Mouse (Mus musculus): ENCODE measurements around the gene Kif26b. TPM values are rescaled to one million over a fixed set of nuclear protein-coding genes. Genes with fewer than 3 reads are reported as not detected.
A peak's percentile ranks its signal among the peaks of the same experiment; 100 is the strongest.

Kif26b gene
- total and polyA plus RNA-seq, 3 experiments: 0.86 to 3.0 (median 2.4) TPM

DNA sequence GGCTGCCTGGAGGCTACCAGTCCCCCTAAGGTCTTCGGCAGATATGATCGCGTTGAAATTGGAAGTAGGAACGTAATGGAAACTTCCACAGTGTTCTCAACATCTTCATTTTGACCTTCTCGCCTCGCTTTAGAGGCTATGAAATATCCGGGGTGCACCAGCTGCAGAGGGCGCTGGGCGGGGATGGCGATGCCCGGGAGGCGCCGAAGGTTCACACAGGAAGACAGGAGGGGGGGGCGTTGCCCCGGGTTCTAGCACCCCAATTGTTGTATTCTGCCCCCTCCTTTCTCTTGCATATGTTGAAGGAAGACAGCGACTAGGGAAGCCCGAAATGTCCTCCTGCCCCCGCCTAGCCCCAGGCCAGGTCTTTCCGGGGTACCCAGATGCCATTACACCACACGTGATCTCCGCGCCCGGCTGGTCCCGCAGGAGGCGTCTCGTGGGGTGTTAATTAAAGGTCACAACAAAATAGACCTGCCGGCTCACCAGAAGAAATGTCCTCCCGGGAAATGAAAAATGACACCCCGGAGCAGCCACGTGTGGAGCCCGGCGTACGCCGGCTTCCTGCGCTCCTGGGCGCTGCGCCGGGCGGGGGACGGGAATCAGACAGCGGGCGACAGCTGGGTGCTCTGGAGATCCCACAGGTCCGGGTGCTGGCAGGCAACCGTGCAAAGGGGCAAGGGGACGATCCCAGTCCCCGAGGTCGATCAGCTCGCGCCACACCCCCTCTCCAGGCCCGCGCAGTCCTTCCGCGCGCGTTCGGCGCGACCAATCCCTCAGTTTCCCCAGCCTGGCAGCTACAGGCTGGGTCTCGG is 1.2 kb upstream of the Kif26b start:
- peak; percentile 51 to 57 for DNase-seq
- Histone ChIP-seq H3K27ac (no peak overlapping the region; the same call in 1 of the 2 replicates), H3K27me3 (ENCODE audit: control insufficient read depth, insufficient read depth, low read length) (peaks cover 11% of the 10 kb centered on the region; the same call in 1 of the 2 replicates), H3K4me3 (peak overlapping the region; percentile 58), H3K9ac (ENCODE audit: low read depth, low read length) (peak overlapping the region; percentile 63), H3K4me1 (ENCODE audit: control insufficient read depth, insufficient read depth, low read length) (no peaks in the 10 kb centered on the region), H3K36me3 (ENCODE audit: control insufficient read depth, insufficient read depth, low read length) (no peaks in the 10 kb centered on the region), H3K79me2 (replicated peaks; ENCODE audit: control insufficient read depth, insufficient read depth, low read length) (no peaks in the 10 kb centered on the region)
- WGBS: under 1% methylated on average over 59 of the region's 59 CpGs
- intact Hi-C loops (cut with DNase I): loop anchor here (1.0 to 2.0 kb wide), 4 partner anchors 433 to 949 kb away; no protein-coding TSS in a partner anchor
- no peak for TF ChIP-seq POLR2A (IDR thresholded peaks at IDR 0.05; ENCODE audit: insufficient read depth, low read depth, low read length)
- no peak for TF ChIP-seq EP300 (IDR thresholded peaks at IDR 0.05; ENCODE audit: insufficient read depth, low read depth, low read length)
- no peak for TF ChIP-seq CTCF (IDR thresholded peaks at IDR 0.05)

GRCm38 (mm10) chr1:178529512-178530300 is 781 bp downstream of the Kif26b start:
- Histone ChIP-seq H3K4me1 (ENCODE audit: control insufficient read depth, insufficient read depth, low read length) (no peaks in the 10 kb centered on the region), H3K36me3 (ENCODE audit: control insufficient read depth, insufficient read depth, low read length) (no peaks in the 10 kb centered on the region), H3K9ac (ENCODE audit: low read depth, low read length) (no peak overlapping the region; the same call in 1 of the 2 replicates), H3K27ac (no peak overlapping the region), H3K27me3 (ENCODE audit: control insufficient read depth, insufficient read depth, low read length) (peaks cover 11% of the 10 kb centered on the region; the same call in 1 of the 2 replicates), H3K4me3 (peak overlapping the region; percentile 58), H3K79me2 (replicated peaks; ENCODE audit: control insufficient read depth, insufficient read depth, low read length) (no peaks in the 10 kb centered on the region)
- intact Hi-C loops (cut with DNase I): no loop called here
- no peak for TF ChIP-seq CTCF (IDR thresholded peaks at IDR 0.05)
- no peak for TF ChIP-seq POLR2A (IDR thresholded peaks at IDR 0.05; ENCODE audit: insufficient read depth, low read depth, low read length)
- no peak for TF ChIP-seq EP300 (IDR thresholded peaks at IDR 0.05; ENCODE audit: insufficient read depth, low read depth, low read length)
- WGBS: under 1% methylated on average over 38 of the region's 38 CpGs
- DNase-seq: peak; percentile 9 to 26

- H3K36me3 ChIP-seq (ENCODE audit: control insufficient read depth, insufficient read depth, low read length): no peaks in the 10 kb centered on the region
- DNase-seq: peak; percentile 75 to 82
- under 1% methylated on average over 61 of the region's 62 CpGs for WGBS
Measured at GRCm38 (mm10) chr1:178530301-178531078, 1.6 kb downstream of the Kif26b start.

DNA sequence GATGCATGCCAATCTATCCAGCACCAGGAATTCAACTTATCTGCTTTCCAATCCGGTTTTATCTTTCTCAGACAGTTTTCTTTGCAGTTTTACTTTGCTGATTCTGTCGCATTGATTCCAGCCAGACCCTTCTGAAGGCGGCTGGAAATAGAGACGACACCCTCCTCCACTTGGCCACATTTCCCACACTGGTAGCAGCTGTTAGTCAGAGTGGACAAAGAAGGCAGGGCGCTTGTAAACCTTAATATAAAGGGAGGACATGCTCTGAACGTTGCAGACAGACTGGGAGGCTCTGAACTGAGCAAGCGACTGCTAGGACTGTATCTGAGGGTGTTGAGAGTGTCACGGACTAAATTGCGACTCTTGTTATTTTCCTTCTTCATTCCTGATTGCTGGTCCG is 11.3 kb downstream of the Kif26b start:
- Histone ChIP-seq H3K27ac (no peak overlapping the region), H3K9ac (ENCODE audit: low read depth, low read length) (no peak overlapping the region)
- WGBS: 46% methylated on average over 10 of the region's 10 CpGs

More at GRCm38 (mm10) chr1:178530301-178531078, 1.6 kb downstream of the Kif26b start:
- Histone ChIP-seq H3K27ac (no peak overlapping the region), H3K9ac (ENCODE audit: low read depth, low read length) (peak overlapping the region; percentile 54), H3K4me3 (peak overlapping the region; percentile 58), H3K79me2 (replicated peaks; ENCODE audit: control insufficient read depth, insufficient read depth, low read length) (no peaks in the 10 kb centered on the region), H3K27me3 (ENCODE audit: control insufficient read depth, insufficient read depth, low read length) (peaks cover 11% of the 10 kb centered on the region; the same call in 1 of the 2 replicates), H3K4me1 (ENCODE audit: control insufficient read depth, insufficient read depth, low read length) (no peaks in the 10 kb centered on the region)
- intact Hi-C loops (cut with DNase I): no loop called here
- TF ChIP-seq EP300 (IDR thresholded peaks at IDR 0.05; ENCODE audit: insufficient read depth, low read depth, low read length): no peak
- peak; percentile 86 for TF ChIP-seq CTCF (IDR thresholded peaks at IDR 0.05)

DNA sequence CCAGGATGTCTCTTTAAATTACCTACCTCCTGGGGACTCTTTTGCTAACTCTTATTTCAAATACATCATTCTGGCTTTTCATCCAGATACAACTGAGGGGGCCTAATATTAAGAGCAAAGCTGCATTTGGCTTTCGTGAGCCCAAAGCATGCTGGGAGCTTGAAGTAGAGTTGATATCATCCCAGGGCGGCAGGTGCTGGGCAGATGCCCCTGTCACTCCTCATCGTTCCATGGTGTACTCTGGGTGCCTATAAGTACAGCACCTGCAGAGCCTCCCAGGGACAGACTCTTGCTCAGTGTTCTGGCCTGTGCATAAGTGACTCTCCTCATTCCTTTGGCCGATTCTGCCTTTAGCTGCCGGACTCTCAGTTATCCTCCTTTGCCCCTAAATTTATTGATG is 13.5 kb downstream of the Kif26b start:
- TF ChIP-seq CTCF (IDR thresholded peaks at IDR 0.05) (no peak), POLR2A (IDR thresholded peaks at IDR 0.05; ENCODE audit: insufficient read depth, low read depth, low read length) (no peak), EP300 (IDR thresholded peaks at IDR 0.05; ENCODE audit: insufficient read depth, low read depth, low read length) (no peak)
- H3K27me3 ChIP-seq (ENCODE audit: control insufficient read depth, insufficient read depth, low read length): no peaks in the 10 kb centered on the region

More for the DNA sequence above, 11.3 kb downstream of the Kif26b start:
- Histone ChIP-seq H3K27me3 (ENCODE audit: control insufficient read depth, insufficient read depth, low read length) (no peaks in the 10 kb centered on the region), H3K36me3 (ENCODE audit: control insufficient read depth, insufficient read depth, low read length) (no peaks in the 10 kb centered on the region), H3K4me3 (no peak overlapping the region), H3K79me2 (replicated peaks; ENCODE audit: control insufficient read depth, insufficient read depth, low read length) (no peaks in the 10 kb centered on the region), H3K4me1 (ENCODE audit: control insufficient read depth, insufficient read depth, low read length) (no peaks in the 10 kb centered on the region)
- intact Hi-C loops (cut with DNase I): no loop called here
- TF ChIP-seq POLR2A (IDR thresholded peaks at IDR 0.05; ENCODE audit: insufficient read depth, low read depth, low read length) (no peak), EP300 (IDR thresholded peaks at IDR 0.05; ENCODE audit: insufficient read depth, low read depth, low read length) (no peak), CTCF (IDR thresholded peaks at IDR 0.05) (no peak)
- DNase-seq: no peak

More for the DNA sequence above, 13.5 kb downstream of the Kif26b start:
- WGBS: 90% methylated on average over 5 of the region's 5 CpGs
- no peak overlapping the region for H3K4me3 ChIP-seq
- no peaks in the 10 kb centered on the region for H3K79me2 ChIP-seq (replicated peaks; ENCODE audit: control insufficient read depth, insufficient read depth, low read length)
- no peak for DNase-seq
- H3K27ac ChIP-seq: no peak overlapping the region
- no peaks in the 10 kb centered on the region for H3K4me1 ChIP-seq (ENCODE audit: control insufficient read depth, insufficient read depth, low read length)
- no peak overlapping the region for H3K9ac ChIP-seq (ENCODE audit: low read depth, low read length)
- no peaks in the 10 kb centered on the region for H3K36me3 ChIP-seq (ENCODE audit: control insufficient read depth, insufficient read depth, low read length)
- intact Hi-C loops (cut with DNase I): no loop called here
